Mouse (Mus musculus) ES-E14 (cell line): ENCODE data around the gene Rad51b.

Experiments used
- HCFC1 ChIP-seq: IDR thresholded peaks from 2 replicates; pipeline ENCODE4 v1.6.1; 2012; ENCODE audit warnings: low read length, inconsistent platforms, borderline replicate concordance; ENCODE audit not compliant: insufficient read depth
- MAFK ChIP-seq: IDR thresholded peaks from 2 replicates; pipeline ENCODE4 v1.6.1; 2014; ENCODE audit warnings: mild to moderate bottlenecking, low read depth, low read length, inconsistent platforms; ENCODE audit not compliant: insufficient read depth
- ZC3H11A ChIP-seq: IDR thresholded peaks from 2 replicates; pipeline ENCODE4 v1.6.1; 2012; ENCODE audit warnings: low read depth, mild to moderate bottlenecking, inconsistent platforms, low read length, borderline replicate concordance
- ZNF384 ChIP-seq: IDR thresholded peaks from 2 replicates; pipeline ENCODE4 v1.6.1; 2012; ENCODE audit warnings: low read depth, low read length, inconsistent platforms

DNA sequence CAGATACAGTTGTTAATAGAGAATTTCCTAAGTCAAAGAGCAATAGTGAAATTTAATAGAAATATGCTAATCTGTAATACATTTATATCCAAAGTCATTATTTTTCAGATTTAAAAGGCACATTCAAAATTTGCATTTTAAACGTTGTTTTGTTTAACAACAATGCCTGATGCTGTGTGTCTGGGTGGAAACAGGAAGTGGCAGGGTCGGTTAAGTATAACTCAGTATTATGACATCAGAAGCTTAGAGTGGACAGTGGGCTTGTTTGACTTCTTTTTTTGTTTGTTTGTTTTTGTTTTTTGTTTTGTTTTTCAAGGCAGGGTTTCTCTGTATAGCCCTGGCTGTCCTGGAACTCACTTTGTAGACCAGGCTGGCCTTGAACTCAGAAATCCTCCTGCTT, 147.6 kb downstream of the Rad51b start:
- TF ChIP-seq HCFC1 = no peak
- no peak for TF ChIP-seq ZC3H11A
- TF ChIP-seq ZNF384 = no peak
- no peak for TF ChIP-seq MAFK
